Mouse (Mus musculus) heart, embryonic 13.5 days (tissue): ENCODE results near the gene Blvra. TPM values are rescaled to one million over a fixed set of nuclear protein-coding genes. Genes with fewer than 3 reads are reported as not detected.
A peak's percentile ranks its signal among the peaks of the same experiment; 100 is the strongest.

ENCODE experiments used
- ATAC-seq: fragments of 200-750 bp; cut with Nextera tagmentation; 2 replicates; pipeline ENCODE4 v1.8.0; 2017; ENCODE audit warnings: moderate TSS enrichment; ENCODE audit not compliant: insufficient number of reproducible peaks, low FRiP score, low TSS enrichment; ENCODE audit errors: extremely low read depth
- H3K27ac ChIP-seq: fragments of 300-500 bp; sonication (generic); replicated peaks from 2 replicates; pipeline ENCODE4 v1.5.1; 2015; ENCODE audit warnings: moderate library complexity, mild to moderate bottlenecking, inconsistent platforms
- H3K27me3 ChIP-seq: fragments of 300-500 bp; sonication (generic); replicated peaks from 2 replicates; pipeline ENCODE4 v1.6.1; 2015; ENCODE audit warnings: mild to moderate bottlenecking, inconsistent platforms
- H3K36me3 ChIP-seq: fragments of 300-500 bp; sonication (generic); 2 replicates; pipeline ENCODE4 v1.6.1; 2015; ENCODE audit warnings: mild to moderate bottlenecking, inconsistent platforms
- H3K4me1 ChIP-seq: fragments of 300-500 bp; sonication (generic); 2 replicates; pipeline ENCODE4 v1.6.1; 2015; ENCODE audit warnings: inconsistent platforms
- H3K4me2 ChIP-seq: fragments of 300-500 bp; sonication (generic); 2 replicates; pipeline ENCODE4 v1.6.1; 2015; ENCODE audit warnings: inconsistent platforms, mild to moderate bottlenecking, moderate library complexity
- H3K4me3 ChIP-seq: fragments of 300-500 bp; sonication (generic); 2 replicates; pipeline ENCODE4 v1.5.1; 2015; ENCODE audit warnings: moderate library complexity, mild to moderate bottlenecking, inconsistent platforms
- H3K9ac ChIP-seq: fragments of 300-500 bp; sonication (generic); 2 replicates; pipeline ENCODE4 v1.6.1; 2015; ENCODE audit warnings: inconsistent platforms, mild to moderate bottlenecking, moderate library complexity
- H3K9me3 ChIP-seq: fragments of 300-500 bp; sonication (generic); 2 replicates; pipeline ENCODE4 v1.6.1; 2016; ENCODE audit warnings: inconsistent platforms
- WGBS: fragments of 180-500 bp; shearing (Covaris S2); methylation state at CpG from one replicate; pipeline ENCODE4 v1.1.7; 2015; ENCODE audit warnings: mixed read lengths; 5-methylcytosine and 5-hydroxymethylcytosine counted together
- polyA plus RNA-seq: library from polyadenylated mRNA; unstranded; fragments of >200 nt; fragmentation: Nextera tagmentation; extraction: Ambion mirVana; gene quantifications from 2 replicates; pipeline ENCODE4 v1.2.1, GENCODE M21; 2015

Gene Blvra
- polyA plus RNA-seq, 1 experiment from 2014 or later = 38.1 TPM

- ATAC-seq = no peak
- WGBS = 76% methylated on average over 10 of the region's 10 CpGs
Observed at GRCm38 (mm10) chr2:127137838-127138420, 67.5 kb downstream of the Blvra start.

GRCm38 (mm10) chr2:127138449-127138848 lies 68.0 kb downstream of the Blvra start:
- Histone ChIP-seq H3K27ac (no peak overlapping the region), H3K36me3 (peaks cover 29% of the 10 kb centered on the region), H3K27me3 (peaks cover 3% of the 10 kb centered on the region; the same call in 1 of the 2 replicates), H3K9ac (no peak overlapping the region), H3K4me3 (no peak overlapping the region), H3K4me2 (no peak overlapping the region), H3K9me3 (no peaks in the 10 kb centered on the region), H3K4me1 (peaks cover 47% of the 10 kb centered on the region)
- ATAC-seq = no peak
- 86% methylated on average over 4 of the region's 4 CpGs for WGBS

More at GRCm38 (mm10) chr2:127137838-127138420, 67.5 kb downstream of the Blvra start:
- no peaks in the 10 kb centered on the region for H3K9me3 ChIP-seq
- no peak overlapping the region for H3K4me2 ChIP-seq
- peaks cover 29% of the 10 kb centered on the region for H3K36me3 ChIP-seq
- H3K4me1 ChIP-seq = peaks cover 48% of the 10 kb centered on the region
- peaks cover 3% of the 10 kb centered on the region; the same call in 1 of the 2 replicates for H3K27me3 ChIP-seq
- no peak overlapping the region for H3K4me3 ChIP-seq
- peak overlapping the region; percentile 53; the same call in 1 of the 2 replicates for H3K27ac ChIP-seq
- H3K9ac ChIP-seq = no peak overlapping the region

GRCm38 (mm10) chr2:127139094-127139493 lies 68.6 kb downstream of the Blvra start:
- Histone ChIP-seq H3K27me3 (peaks cover 6% of the 10 kb centered on the region; the same call in 1 of the 2 replicates), H3K36me3 (peaks cover 29% of the 10 kb centered on the region), H3K4me2 (no peak overlapping the region), H3K4me1 (peaks cover 51% of the 10 kb centered on the region), H3K9ac (no peak overlapping the region), H3K27ac (no peak overlapping the region), H3K4me3 (no peak overlapping the region), H3K9me3 (no peaks in the 10 kb centered on the region)
- ATAC-seq = no peak
- WGBS = 87% methylated on average over 8 of the region's 8 CpGs

GRCm38 (mm10) chr2:127139605-127140004 lies 69.1 kb downstream of the Blvra start:
- H3K27me3 ChIP-seq = peaks cover 10% of the 10 kb centered on the region; the same call in 1 of the 2 replicates
- H3K9me3 ChIP-seq = no peaks in the 10 kb centered on the region
- H3K4me3 ChIP-seq = no peak overlapping the region
- no peak overlapping the region for H3K4me2 ChIP-seq
- H3K9ac ChIP-seq = no peak overlapping the region
- no peak for ATAC-seq
- WGBS = 95% methylated on average over 1 of the region's 1 CpGs
- H3K4me1 ChIP-seq = peaks cover 46% of the 10 kb centered on the region
- H3K36me3 ChIP-seq = peaks cover 29% of the 10 kb centered on the region
- no peak overlapping the region for H3K27ac ChIP-seq

- H3K9ac ChIP-seq = no peak overlapping the region
- H3K36me3 ChIP-seq = peaks cover 29% of the 10 kb centered on the region
- H3K4me2 ChIP-seq = no peak overlapping the region
- no peaks in the 10 kb centered on the region for H3K9me3 ChIP-seq
- peaks cover 44% of the 10 kb centered on the region for H3K4me1 ChIP-seq
- no peak overlapping the region for H3K27ac ChIP-seq
- no peak overlapping the region for H3K4me3 ChIP-seq
- no peak for ATAC-seq
- WGBS = 93% methylated on average over 7 of the region's 7 CpGs
- peaks cover 10% of the 10 kb centered on the region; the same call in 1 of the 2 replicates for H3K27me3 ChIP-seq
Observed at GRCm38 (mm10) chr2:127140011-127140410, 69.5 kb downstream of the Blvra start.

GRCm38 (mm10) chr2:127142031-127142430 lies 71.6 kb downstream of the Blvra start:
- Histone ChIP-seq H3K4me3 (peak overlapping the region; percentile 64), H3K36me3 (peaks cover 29% of the 10 kb centered on the region), H3K9ac (peak overlapping the region; percentile 82; the same call in 1 of the 2 replicates), H3K4me2 (peak overlapping the region; percentile 88), H3K27me3 (peaks cover 10% of the 10 kb centered on the region; the same call in 1 of the 2 replicates), H3K9me3 (no peaks in the 10 kb centered on the region), H3K27ac (no peak overlapping the region), H3K4me1 (peaks cover 37% of the 10 kb centered on the region)
- 75% methylated on average over 10 of the region's 10 CpGs for WGBS
- no peak for ATAC-seq

GRCm38 (mm10) chr2:127142577-127143157 lies 72.2 kb downstream of the Blvra start:
- Histone ChIP-seq H3K36me3 (peaks cover 29% of the 10 kb centered on the region), H3K9ac (peak overlapping the region; percentile 82), H3K27ac (no peak overlapping the region), H3K27me3 (peaks cover 10% of the 10 kb centered on the region; the same call in 1 of the 2 replicates), H3K4me2 (peak overlapping the region; percentile 88), H3K4me3 (peak overlapping the region; percentile 64), H3K9me3 (no peaks in the 10 kb centered on the region), H3K4me1 (peaks cover 30% of the 10 kb centered on the region)
- WGBS = 12% methylated on average over 6 of the region's 6 CpGs
- ATAC-seq = no peak

GRCm38 (mm10) chr2:127143158-127144063 lies 72.9 kb downstream of the Blvra start, which contains the start of gene Itpripl1:
Gene Itpripl1 (minus strand): TSS chr2:127143442.
- Histone ChIP-seq H3K4me1 (peaks cover 23% of the 10 kb centered on the region), H3K27ac (no peak within 1 kb of the TSS), H3K9me3 (no peaks in the 10 kb centered on the region), H3K4me2 (peak within 1 kb of the TSS; percentile 88), H3K4me3 (peak within 1 kb of the TSS; percentile 64), H3K9ac (peak within 1 kb of the TSS; percentile 82), H3K36me3 (peaks cover 28% of the 10 kb centered on the region), H3K27me3 (peaks cover 10% of the 10 kb centered on the region; the same call in 1 of the 2 replicates)
- ATAC-seq = peak; percentile 88
- 3% methylated on average over 31 of the region's 31 CpGs for WGBS

GRCm38 (mm10) chr2:127145699-127146098 lies 75.2 kb downstream of the Blvra start:
- WGBS = 56% methylated on average over 3 of the region's 3 CpGs

More at GRCm38 (mm10) chr2:127145699-127146098, 75.2 kb downstream of the Blvra start:
- Histone ChIP-seq H3K9ac (no peak overlapping the region), H3K36me3 (peaks cover 10% of the 10 kb centered on the region), H3K9me3 (peaks cover 4% of the 10 kb centered on the region), H3K4me2 (no peak overlapping the region), H3K27me3 (peaks cover 10% of the 10 kb centered on the region; the same call in 1 of the 2 replicates), H3K4me1 (peaks cover 22% of the 10 kb centered on the region), H3K4me3 (no peak overlapping the region), H3K27ac (no peak overlapping the region)
- ATAC-seq = no peak
